9 mouse cellular contexts compared by ENCODE assay signal in the genomic region with DNA sequence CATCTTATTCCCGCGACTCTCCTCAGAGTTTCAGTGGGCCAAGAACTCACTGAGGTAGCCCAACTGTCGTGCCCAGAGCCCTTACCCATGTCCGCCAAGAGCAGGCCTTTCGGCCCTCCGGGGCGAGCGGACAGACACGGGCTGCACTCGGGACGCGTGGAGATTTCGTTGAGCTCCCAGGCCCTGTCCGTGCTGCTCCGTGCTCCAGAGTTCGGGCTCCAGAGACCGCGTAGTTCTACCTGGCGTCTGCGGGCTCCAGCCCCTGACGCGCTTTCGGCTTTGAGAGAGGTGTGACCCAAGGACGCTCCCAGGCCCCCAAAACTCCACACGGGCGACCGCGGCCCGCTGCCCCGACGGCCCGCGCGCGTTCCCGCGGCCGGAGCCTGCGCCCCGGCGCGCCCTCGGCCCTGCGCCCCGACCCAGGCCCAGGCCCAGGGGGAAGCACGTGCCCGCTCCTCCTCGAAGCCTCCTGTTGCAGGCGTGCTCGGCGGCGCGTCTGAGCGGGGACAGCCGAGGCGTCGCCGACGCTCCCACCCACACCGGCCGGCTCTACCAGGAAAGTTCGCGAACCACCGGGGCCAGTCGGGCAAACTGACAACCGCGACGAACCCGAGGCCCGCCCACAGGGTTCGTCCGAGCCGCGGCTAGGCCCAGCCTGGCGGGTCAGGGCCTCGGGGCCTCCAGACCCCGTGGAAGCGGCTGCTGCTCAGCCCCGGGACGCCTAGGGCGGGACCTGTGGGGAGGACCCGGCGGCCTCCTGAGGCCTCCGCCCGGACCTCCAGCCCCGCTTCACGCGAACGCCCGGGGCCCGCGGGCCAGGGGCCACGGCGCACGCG. TPM values are rescaled to one million over a fixed set of nuclear protein-coding genes. Genes with fewer than 3 reads are reported as not detected.
A peak's percentile ranks its signal among the peaks of the same experiment; 100 is the strongest.
DNase-seq lines count a peak whose midpoint lies in the region; ATAC-seq and TF ChIP-seq lines count a peak whose summit lies in the region.
"Had no signal": no experiment of that assay in that cellular context is flagged by ENCODE, and none has a peak within 500 bp of the region (broad histone marks: within the 10 kb centered on the region; RNA-seq: fewer than 3 reads in every experiment).

No protein-coding gene starts in this region.

- H3K4me2 ChIP-seq in liver, postnatal 0 days (ENCODE audit: low read depth, low read length) = no peak overlapping the region

- TF ChIP-seq CTCF in liver, postnatal 0 days (IDR thresholded peaks at IDR 0.05; ENCODE audit: low read depth) = no peak

- no peaks in the 10 kb centered on the region for H3K36me3 ChIP-seq in hindbrain, embryonic 10.5 days
- H3K36me3 ChIP-seq in liver, postnatal 0 days (replicated peaks; ENCODE audit: insufficient read depth, low read length) = no peaks in the 10 kb centered on the region

- peak; percentile 9 for DNase-seq in adrenal gland, postnatal 14 days
- DNase-seq in adrenal gland, postnatal 25 days = no peak
- peak; percentile 8 for DNase-seq in right cerebral cortex, postnatal 14 days
- DNase-seq in right cerebral cortex, adult 2 months (ENCODE audit: low spot score in 2 of 2) = no peak
- DNase-seq in hindbrain, embryonic 10.5 days (ENCODE audit: low spot score) = peak; percentile 71
- peak; percentile 31 for DNase-seq in liver, postnatal 0 days
- DNase-seq in testis, postnatal 14 days (ENCODE audit: low spot score) = peak; percentile 82
- DNase-seq in left cerebral cortex, adult 9 months (ENCODE audit: low spot score in 2 of 2) = no peak

- H3K4me1 ChIP-seq in hindbrain, embryonic 10.5 days (replicated peaks) = peaks cover 27% of the 10 kb centered on the region
- H3K4me1 ChIP-seq in liver, postnatal 0 days (ENCODE audit: insufficient read depth) = no peaks in the 10 kb centered on the region; the same call in 1 of the 2 replicates

- no peaks in the 10 kb centered on the region for H3K9me3 ChIP-seq in hindbrain, embryonic 10.5 days
- no peaks in the 10 kb centered on the region for H3K9me3 ChIP-seq in liver, postnatal 0 days (ENCODE audit: low read length)

- no peak overlapping the region for H3K9ac ChIP-seq in liver, postnatal 0 days (replicated peaks)

- WGBS in hindbrain, embryonic 10.5 days = 2% methylated on average over 96 of the region's 96 CpGs
- 3% methylated on average over 89 of the region's 96 CpGs for WGBS in liver, postnatal 0 days (ENCODE audit: insufficient replicate concordance)

- H3K4me3 ChIP-seq in hindbrain, embryonic 10.5 days = peak overlapping the region; percentile 32
- no peak overlapping the region for H3K4me3 ChIP-seq in liver, postnatal 0 days (ENCODE audit: low read depth, low read length)

- peak overlapping the region; percentile 69; the same call in 1 of the 2 replicates for H3K27ac ChIP-seq in hindbrain, embryonic 10.5 days
- no peak overlapping the region for H3K27ac ChIP-seq in liver, postnatal 0 days (ENCODE audit: low read depth)

- peaks cover 100% of the 10 kb centered on the region for H3K27me3 ChIP-seq in hindbrain, embryonic 10.5 days (ENCODE audit: insufficient read depth, poor library complexity, severe bottlenecking)
- H3K27me3 ChIP-seq in liver, postnatal 0 days (ENCODE audit: insufficient read depth, low read length) = peaks cover 88% of the 10 kb centered on the region

- TF ChIP-seq EP300 in liver, postnatal 0 days (IDR thresholded peaks at IDR 0.05; ENCODE audit: low read depth) = no peak

- peak; percentile 38 for ATAC-seq in liver, postnatal 0 days

RNA-seq across cellular contexts. Expression of gene Otx1, which starts 9.7 kb away (rescaled TPM):
- total RNA-seq in adrenal gland, postnatal 14 days (2021) = not detected in 2 replicates
- total RNA-seq in adrenal gland, postnatal 25 days (2021) = not detected in 2 replicates
- 2.9 and 5.3 TPM in 2 replicates for polyA plus RNA-seq in hindbrain, embryonic 10.5 days (2016; fragmentation: Nextera tagmentation; extraction: Ambion mirVana)
- polyA plus RNA-seq in liver, postnatal 0 days (2015; fragmentation: Nextera tagmentation; extraction: Ambion mirVana) = not detected in 2 replicates
- polyA plus RNA-seq: liver, embryonic 16.5 days had no signal

Comparison
In these comparisons a context has a peak if more than half of its experiments do, and no peak if none do; other contexts are left out.
1. DNase-seq: peak in adrenal gland, postnatal 14 days (single experiment), right cerebral cortex, postnatal 14 days (single experiment), hindbrain, embryonic 10.5 days (single experiment), liver, postnatal 0 days (single experiment) and testis, postnatal 14 days (single experiment); none in adrenal gland, postnatal 25 days (single experiment), right cerebral cortex, adult 2 months (0 of 2) and left cerebral cortex, adult 9 months (0 of 2).